Mouse (Mus musculus) CD4-positive, CD25-positive, alpha-beta regulatory T cell, adult 4 months (primary cell): ENCODE measurements around the gene Nmt1. TPM values are rescaled to one million over a fixed set of nuclear protein-coding genes. Genes with fewer than 3 reads are reported as not detected.
A peak's percentile ranks its signal among the peaks of the same experiment; 100 is the strongest.

Experiments
- ATAC-seq: one replicate; pipeline ENCODE4 v1.8.0; 2017
- polyA plus RNA-seq, 2 experiments: library from polyadenylated mRNA; unstranded; fragments of 100-300 nt; shearing (Covaris generic); gene quantifications; one replicate each; pipeline ENCODE4 v1.2.1; 2017

Gene Nmt1
- polyA plus RNA-seq, 2 experiments from 2014 or later = 111 TPM

DNA sequence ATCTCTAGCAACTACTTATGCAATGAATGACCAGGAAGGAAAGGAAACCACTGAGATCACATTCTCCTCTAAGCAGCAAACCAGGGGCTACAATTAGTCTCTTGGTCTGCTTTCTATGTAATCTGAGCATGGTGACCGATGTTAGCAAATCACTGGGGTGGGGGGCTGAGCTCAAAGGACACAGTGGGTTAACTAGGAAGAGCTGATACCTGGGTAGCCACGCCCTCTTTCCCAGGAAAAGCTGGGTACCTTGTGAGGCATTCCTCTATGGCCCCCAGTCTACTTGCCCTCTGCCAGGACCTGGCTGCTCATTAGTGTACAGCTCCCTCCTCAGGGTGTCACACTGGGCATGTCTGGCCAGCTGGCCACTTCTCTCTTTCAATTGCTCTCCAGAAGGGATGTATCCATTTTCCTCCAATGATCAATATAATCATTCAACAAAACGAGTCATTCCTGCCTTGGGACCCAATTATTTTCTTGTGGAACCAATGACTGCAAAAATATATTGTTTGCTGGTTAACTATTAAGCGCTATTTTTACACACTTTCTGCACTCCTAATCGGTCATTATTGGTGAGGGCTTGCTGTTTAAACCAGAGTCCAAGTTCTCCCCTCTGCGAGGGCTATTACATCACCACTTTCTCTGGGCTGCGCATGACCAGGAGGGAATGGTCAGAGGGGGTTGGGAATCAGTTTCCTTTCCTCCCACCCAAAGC is 21.5 kb upstream of the Nmt1 start:
- no peak for ATAC-seq

DNA sequence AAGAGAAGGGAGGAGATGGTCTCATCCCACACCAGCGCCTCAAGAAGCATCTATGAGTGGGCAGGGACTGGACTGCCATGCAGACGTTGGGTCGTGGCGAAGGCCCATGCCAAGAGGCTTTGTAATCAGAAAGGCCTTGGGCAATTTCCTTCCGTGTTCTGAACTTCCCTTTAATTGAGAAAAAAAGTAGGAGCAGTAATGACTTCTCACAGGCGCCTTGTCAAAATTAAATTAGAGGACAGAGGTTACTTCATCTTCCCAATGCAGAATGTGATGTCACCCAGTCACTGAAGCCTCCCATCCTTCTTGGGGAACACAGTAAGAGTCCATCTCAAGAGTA is 21.0 kb upstream of the Nmt1 start:
- ATAC-seq = no peak

DNA sequence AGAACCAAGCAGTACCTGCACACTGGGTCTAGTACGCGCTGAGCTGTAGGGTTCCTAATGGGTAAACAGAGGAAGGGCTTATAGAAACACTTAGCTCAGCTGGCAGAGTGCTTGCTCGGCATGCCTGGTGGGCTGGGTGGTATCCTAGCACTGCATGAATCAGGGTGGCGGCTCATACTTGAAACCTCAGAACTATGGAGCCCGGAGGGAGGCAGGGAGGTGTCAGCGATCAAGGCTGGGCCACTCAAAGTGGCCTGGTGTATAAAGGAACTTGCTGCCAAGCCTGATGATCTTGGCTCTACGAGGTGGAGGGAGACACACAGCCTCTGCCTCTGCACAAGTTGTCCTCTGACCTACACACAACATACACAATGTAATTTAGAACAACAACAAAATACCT is 19.4 kb upstream of the Nmt1 start:
- ATAC-seq = no peak

DNA sequence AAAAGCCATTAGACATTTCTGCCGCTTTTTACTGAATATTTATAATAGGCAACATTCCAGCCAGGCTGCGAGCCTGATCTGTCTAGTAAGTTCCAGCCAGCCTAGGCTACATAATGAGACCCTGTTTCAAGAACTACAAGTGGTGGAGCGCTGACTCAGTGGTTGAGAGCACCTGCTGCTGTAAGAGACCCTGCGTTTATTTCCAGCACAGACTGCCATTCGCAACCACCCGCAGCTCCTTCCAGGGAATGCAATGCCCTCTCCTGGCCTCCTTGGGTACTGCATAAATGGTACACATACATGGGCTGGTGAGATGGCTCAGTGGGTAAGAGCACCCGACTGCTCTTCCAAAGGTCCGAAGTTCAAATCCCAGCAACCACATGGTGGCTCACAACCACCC is 18.8 kb upstream of the Nmt1 start:
- ATAC-seq = no peak

GRCm38 (mm10) chr11:103010454-103011205 is 17.4 kb upstream of the Nmt1 start:
- no peak for ATAC-seq

DNA sequence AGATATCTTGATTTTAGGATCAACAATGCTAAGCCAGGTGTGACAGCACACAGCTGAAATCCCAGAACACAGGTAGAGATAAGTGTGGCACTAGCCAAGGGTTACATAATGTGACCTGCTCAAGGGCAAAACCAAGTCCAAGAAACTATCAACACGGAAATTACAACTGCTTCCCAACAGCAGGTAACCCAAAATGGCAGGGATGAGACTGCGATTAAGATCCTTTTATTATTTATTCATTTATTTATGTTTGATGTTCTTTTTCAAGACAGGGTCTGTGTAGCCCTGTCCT is 16.8 kb upstream of the Nmt1 start:
- no peak for ATAC-seq

GRCm38 (mm10) chr11:103015881-103016825 is 11.8 kb upstream of the Nmt1 start:
- no peak for ATAC-seq

GRCm38 (mm10) chr11:103016930-103017329 is 11.1 kb upstream of the Nmt1 start:
- peak; percentile 100 for ATAC-seq

- no peak for ATAC-seq
These were observed 10.3 kb upstream of the Nmt1 start for GRCm38 (mm10) chr11:103017661-103018060.

- no peak for ATAC-seq
These were observed 9.1 kb upstream of the Nmt1 start for GRCm38 (mm10) chr11:103018860-103019259.

DNA sequence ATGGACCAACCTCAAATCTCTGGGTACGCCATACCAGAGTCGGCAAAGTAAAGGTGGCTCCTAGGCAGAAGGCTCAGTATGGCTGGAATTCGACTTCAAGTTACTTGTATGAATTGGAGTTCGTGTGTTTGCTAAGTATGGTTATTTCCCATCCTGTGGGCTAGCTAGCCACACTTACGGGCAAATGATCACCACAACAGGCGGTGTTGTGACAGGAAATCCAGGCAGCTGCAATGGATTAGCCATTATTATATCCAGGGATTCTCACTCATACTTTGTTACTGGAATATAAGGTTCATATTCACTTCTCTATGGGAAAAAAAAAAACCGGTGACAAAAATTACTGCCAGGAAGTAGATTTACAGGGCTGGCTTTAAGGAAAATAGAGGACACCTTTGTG is 8.7 kb upstream of the Nmt1 start:
- no peak for ATAC-seq

- ATAC-seq = no peak
These were observed 7.2 kb upstream of the Nmt1 start for GRCm38 (mm10) chr11:103020713-103021335.

DNA sequence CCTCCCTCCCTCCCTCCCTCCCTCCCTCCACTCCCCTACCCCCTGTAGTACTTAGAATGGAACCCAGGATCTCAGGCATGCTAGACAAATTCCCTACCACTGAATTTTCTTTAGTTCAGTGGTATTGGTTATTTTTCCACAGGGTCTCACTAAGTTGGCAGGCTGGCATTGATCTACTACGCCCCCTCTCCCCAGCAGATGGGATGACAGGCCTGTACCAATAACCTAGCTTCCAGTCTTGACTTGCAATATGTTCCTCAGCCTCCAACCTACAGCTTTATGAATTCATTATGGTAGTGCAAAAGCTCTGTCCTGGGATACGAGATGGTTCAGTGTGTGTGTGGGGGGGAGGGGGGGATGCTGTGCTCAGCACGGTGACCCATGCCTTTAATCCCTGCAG is 4.0 kb upstream of the Nmt1 start:
- ATAC-seq = no peak

DNA sequence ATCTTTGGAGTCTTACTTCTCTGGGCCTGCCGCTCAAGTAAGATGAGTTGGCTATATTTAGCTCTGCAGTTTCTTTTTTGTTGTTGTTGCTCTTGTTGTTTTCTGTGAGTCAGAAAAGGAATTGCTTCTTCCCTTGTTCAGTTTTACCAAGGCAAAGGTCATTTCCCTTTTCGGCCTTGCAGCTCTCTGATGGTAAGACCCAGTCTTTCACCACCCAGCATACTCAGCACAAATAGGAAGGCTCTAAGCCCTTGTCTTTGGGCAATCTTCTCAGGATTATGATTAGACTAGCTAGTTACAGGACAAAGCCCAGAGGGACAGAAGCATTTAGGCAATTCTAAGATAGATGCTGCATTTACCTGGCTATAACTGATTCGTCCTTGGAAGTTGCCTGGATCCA is 1.1 kb upstream of the Nmt1 start:
- ATAC-seq = no peak

DNA sequence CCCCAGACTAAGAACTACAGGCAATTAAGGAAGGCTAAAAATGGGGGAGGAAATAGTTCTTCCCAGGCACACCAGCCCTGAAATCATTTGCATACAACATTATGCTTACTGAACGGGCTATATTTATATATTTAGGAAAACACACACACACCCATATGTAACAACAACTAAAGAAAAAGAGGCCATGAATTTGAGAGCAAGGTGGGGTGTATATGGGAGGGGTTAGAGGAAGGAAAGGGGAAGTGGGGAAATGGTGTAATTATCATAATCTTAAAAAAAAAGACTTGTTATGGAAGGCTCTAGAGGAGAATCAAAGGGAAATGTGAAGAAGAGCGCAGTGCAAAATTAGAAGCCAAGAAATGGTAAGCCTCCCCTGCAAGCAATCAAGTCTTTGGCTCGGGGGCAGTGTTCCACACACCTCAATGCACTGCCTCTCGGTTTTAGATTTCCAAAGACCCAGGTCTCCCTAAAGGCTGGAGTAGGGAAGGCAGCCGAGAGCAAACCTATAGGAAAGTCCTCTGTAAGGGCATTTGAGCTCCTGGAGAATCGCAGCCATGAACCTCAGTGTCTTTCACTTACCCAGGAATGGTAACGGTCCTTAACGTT is 317 bp upstream of the Nmt1 start:
- ATAC-seq = peak; percentile 1

DNA sequence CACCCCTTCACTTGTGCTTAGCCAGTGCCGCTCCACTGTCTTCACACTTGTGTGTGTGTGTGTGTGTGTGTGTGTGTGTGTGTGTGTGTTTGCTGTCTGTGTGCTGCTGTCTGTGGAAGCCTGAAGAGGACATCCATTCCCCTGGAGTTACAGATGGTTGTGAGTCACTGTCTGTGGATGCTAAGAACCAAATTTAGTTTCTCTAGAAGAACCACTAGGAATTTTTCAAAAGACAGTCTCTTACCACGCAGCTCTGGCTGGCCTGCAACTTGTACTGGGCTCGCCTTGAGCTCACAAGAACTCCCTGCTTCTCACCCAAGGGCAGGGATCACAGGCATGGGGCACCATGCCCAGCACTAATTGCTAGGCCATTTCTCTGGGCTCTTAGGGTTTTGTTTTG is 5.0 kb downstream of the Nmt1 start:
- ATAC-seq = no peak

DNA sequence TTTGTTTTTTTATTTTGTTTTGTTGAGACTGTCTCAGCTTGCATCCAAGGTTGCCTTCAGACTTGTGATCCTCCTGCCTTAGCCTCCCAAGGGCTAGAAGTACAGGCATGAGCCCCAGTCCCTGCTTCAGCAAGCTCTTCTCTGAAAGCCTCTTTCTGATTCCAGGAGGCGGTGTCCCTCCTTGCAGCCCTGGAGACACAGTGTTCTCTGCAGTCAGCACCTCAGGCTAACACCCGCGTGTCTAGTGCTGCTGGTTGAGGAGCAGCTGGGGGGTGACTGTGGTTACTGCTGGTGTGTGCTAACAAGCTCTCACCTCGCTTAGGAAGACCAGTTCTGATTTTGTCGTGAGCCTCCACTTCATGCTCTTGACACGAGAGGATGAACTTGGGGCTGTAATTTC is 7.0 kb downstream of the Nmt1 start:
- ATAC-seq = no peak

DNA sequence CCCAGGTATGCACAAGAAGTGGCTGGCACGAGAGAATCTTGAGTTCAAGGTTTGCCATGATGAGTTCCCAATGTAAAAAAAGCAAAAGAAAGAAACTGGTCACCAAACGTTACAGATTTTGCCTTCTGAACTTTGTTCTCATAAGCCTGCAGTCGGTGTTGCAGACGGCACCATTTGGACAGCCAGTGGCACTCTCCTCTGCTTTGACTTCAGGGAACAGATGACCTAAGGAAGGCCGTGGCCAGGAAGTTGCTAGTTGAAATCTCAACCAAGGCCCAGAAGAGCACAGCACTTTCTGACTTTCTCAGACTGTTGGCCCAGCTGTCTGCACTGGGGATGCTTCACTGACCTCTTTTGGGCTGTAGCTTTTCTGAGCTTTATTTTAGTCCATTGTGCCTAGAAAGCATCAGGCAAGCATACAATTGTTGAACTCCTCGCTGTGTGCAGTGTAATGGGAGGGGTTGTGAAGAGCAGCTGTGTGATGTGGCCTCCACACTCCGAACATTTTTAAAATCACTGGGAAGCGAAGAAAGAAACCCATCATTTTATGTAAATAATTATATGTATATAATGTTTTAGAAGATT is 9.0 kb downstream of the Nmt1 start:
- no peak for ATAC-seq

DNA sequence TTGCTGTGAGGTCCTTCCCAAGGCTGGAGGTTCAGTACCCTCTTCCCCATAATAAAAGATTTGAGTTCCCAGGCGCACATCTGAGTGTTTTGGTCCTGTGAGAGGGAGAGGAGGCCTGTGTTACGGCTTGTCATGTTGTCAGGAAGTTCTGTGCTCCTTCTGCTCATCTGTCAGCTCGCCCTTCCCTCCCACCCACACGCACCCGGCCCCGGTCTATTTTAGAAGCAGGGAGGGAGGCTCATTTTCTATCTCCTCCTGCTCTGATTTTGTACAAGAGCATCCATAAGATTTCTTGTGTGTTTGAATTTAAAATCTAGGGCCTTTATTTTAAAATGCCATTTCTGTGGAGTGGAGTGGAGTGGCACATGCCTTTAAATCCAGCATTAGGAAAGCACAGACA is 10.0 kb downstream of the Nmt1 start:
- ATAC-seq = no peak

GRCm38 (mm10) chr11:103042828-103043227 is 14.8 kb downstream of the Nmt1 start:
- no peak for ATAC-seq

DNA sequence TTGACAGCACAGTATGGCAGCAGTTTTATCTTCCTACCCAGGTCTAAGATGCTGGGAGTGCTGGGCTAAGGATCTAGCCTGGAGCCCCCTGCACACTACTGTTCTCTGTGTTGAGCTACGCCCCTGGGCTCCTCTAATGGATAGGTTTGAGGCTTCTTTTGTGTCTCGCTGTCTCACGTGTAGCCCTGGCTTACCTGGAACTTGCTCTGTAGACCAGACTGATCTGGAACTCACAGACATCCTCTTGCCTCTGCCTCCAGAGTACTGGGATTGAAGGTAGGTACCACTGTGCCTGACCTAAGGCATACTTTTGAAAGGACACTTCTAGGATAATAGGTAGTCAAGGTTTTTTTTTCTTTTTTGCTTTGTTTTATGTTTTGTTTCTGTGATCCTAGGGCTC is 16.0 kb downstream of the Nmt1 start:
- no peak for ATAC-seq

DNA sequence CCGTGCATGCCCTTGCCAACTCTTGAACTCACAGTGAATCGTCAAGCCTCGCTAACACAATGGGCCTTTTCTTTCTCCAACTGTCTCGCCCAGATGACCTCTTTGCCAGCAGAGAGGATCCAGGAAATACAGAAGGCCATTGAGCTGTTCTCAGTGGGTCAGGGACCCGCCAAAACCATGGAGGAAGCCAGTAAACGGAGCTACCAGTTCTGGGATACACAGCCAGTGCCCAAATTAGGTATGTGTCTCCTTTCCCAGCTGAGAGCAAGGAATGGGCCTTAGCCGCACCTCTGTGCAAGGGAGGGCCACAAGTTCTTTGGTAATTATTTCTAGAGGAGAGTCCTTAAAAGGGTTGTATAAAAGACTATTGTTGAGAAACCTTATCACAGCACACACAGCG is 18.3 kb downstream of the Nmt1 start:
- ATAC-seq = no peak
